Mouse (Mus musculus): ENCODE results near the gene Gatad2a.

DNA sequence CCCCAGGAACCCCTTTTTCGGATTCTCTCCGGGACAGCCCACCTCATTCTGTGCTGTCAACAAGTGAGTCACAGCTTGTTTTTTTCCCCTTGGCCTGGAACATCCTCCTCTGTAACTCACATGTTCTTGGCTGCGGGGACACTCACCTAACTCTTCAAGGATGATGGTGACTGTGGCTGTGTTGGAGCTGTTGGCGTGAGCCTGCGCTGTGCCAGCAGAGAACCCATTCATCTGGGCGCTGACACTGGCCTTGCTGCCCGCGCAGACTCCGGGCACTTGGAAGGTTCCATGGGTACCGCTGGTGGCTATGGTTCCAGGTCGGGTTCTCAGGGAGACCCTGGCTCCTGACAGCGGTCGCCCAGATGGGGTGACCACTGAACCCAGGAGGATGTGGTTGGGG lies 112.0 kb downstream of the Gatad2a start:
- TF ChIP-seq POLR2A (IDR thresholded peaks at IDR 0.05; ENCODE audit: extremely low read depth, insufficient read depth, low read length) (no peak), CTCF (IDR thresholded peaks at IDR 0.05; ENCODE audit: extremely low read depth, insufficient read depth, low read length) (no peak)

All from cortical plate, adult 2 months (tissue).